Mouse (Mus musculus): ENCODE results near the gene Traf3ip1. TPM values are rescaled to one million over a fixed set of nuclear protein-coding genes. Genes with fewer than 3 reads are reported as not detected.

Traf3ip1 gene
- total and polyA plus RNA-seq, 3 experiments = 5.0 to 7.5 (median 5.9) TPM

- H3K4me3 ChIP-seq (replicated peaks in 1 of 3; ENCODE audit: low read depth in 2 of 3, low read length in 2 of 3, poor library complexity in 1 of 3) = no peak overlapping the region
- H3K27me3 ChIP-seq (replicated peaks) = no peaks in the 10 kb centered on the region
Measured at GRCm38 (mm10) chr1:91514916-91515315, 20.5 kb downstream of the Traf3ip1 start.

GRCm38 (mm10) chr1:91515642-91516041 is 21.2 kb downstream of the Traf3ip1 start:
- H3K4me2 ChIP-seq (ENCODE audit: insufficient read depth, low read depth, poor library complexity, severe bottlenecking) = no peak overlapping the region
- H3K36me3 ChIP-seq (replicated peaks in 1 of 2; ENCODE audit: control insufficient read depth in 1 of 2, insufficient read depth in 1 of 2, low read length in 1 of 2) = peaks cover 5 to 68% of the 10 kb centered on the region in 2 experiments
- no peak overlapping the region for H3K4me3 ChIP-seq (replicated peaks in 1 of 3; ENCODE audit: low read depth in 2 of 3, low read length in 2 of 3, poor library complexity in 1 of 3)
- H3K9me3 ChIP-seq (replicated peaks; ENCODE audit: low read length) = no peaks in the 10 kb centered on the region
- no peak for DNase-seq (ENCODE audit: extremely low read depth)
- H3K4me1 ChIP-seq (ENCODE audit: control insufficient read depth in 1 of 2, insufficient read depth in 2 of 2) = no peaks in the 10 kb centered on the region; a peak in 1 of 4 replicates
- in situ Hi-C loops (cut with MboI; ENCODE audit: low pct_ligation_motif_present, low pct_unique_long_range_greater_than_20kb, low sequenced_read_pairs) = no loop called here
- no peak overlapping the region for H3K9ac ChIP-seq (ENCODE audit: insufficient read depth, low read depth)
- H3K79me2 ChIP-seq (replicated peaks; ENCODE audit: control insufficient read depth, extremely low read depth, insufficient read depth, poor library complexity, severe bottlenecking) = no peaks in the 10 kb centered on the region
- H3K27ac ChIP-seq (ENCODE audit: insufficient read depth, low read depth) = no peak overlapping the region
- TF ChIP-seq RAD21 (IDR thresholded peaks at IDR 0.05; ENCODE audit: low read depth, low read length) (no peak), SIN3A (IDR thresholded peaks at IDR 0.05; ENCODE audit: low read length) (no peak), BHLHE40 (IDR thresholded peaks at IDR 0.05; ENCODE audit: low read depth, low read length) (no peak), E2F4 (IDR thresholded peaks at IDR 0.05; ENCODE audit: insufficient replicate concordance, low read depth, low read length) (no peak), CHD1 (IDR thresholded peaks at IDR 0.05; ENCODE audit: low read depth, low read length) (no peak), TCF12 (IDR thresholded peaks at IDR 0.05; ENCODE audit: low read depth, low read length) (no peak), NRF1 (IDR thresholded peaks at IDR 0.05; ENCODE audit: low read depth, low read length) (no peak), POLR2AphosphoS2 (IDR thresholded peaks at IDR 0.05; ENCODE audit: low read depth, low read length) (no peak), IRF4 (IDR thresholded peaks at IDR 0.05; ENCODE audit: low read depth, low read length) (no peak), USF1 (IDR thresholded peaks at IDR 0.05; ENCODE audit: low read depth, low read length) (no peak), CHD2 (IDR thresholded peaks at IDR 0.05; ENCODE audit: low read length) (no peak), RCOR1 (conservative IDR thresholded peaks at IDR 0.05; ENCODE audit: low read depth, low read length) (no peak)
- dilution Hi-C loops (cut with MboI; ENCODE audit: extremely low pct_ligation_motif_present, extremely low pct_unique_long_range_greater_than_20kb, low sequenced_read_pairs) = no loop called here
- H3K27me3 ChIP-seq (replicated peaks) = no peaks in the 10 kb centered on the region

More at GRCm38 (mm10) chr1:91514916-91515315, 20.5 kb downstream of the Traf3ip1 start:
- TF ChIP-seq JUN (IDR thresholded peaks at IDR 0.05; ENCODE audit: insufficient read depth, low read depth, low read length) = no peak
- TF ChIP-seq ZKSCAN1 (IDR thresholded peaks at IDR 0.05; ENCODE audit: borderline replicate concordance, low read depth, low read length) = no peak
- no peak for TF ChIP-seq CHD1 (IDR thresholded peaks at IDR 0.05; ENCODE audit: low read depth, low read length)
- TF ChIP-seq POLR2AphosphoS2 (IDR thresholded peaks at IDR 0.05; ENCODE audit: low read depth, low read length) = no peak
- no peak for TF ChIP-seq ELF1 (IDR thresholded peaks at IDR 0.05; ENCODE audit: low read depth, low read length)
- no peak for TF ChIP-seq RAD21 (IDR thresholded peaks at IDR 0.05; ENCODE audit: low read depth, low read length)
- H3K4me1 ChIP-seq (ENCODE audit: control insufficient read depth in 1 of 2, insufficient read depth in 2 of 2) = no peaks in the 10 kb centered on the region; a peak in 1 of 4 replicates
- H3K36me3 ChIP-seq (replicated peaks in 1 of 2; ENCODE audit: control insufficient read depth in 1 of 2, insufficient read depth in 1 of 2, low read length in 1 of 2) = peaks cover 5 to 68% of the 10 kb centered on the region in 2 experiments
- H3K27ac ChIP-seq (ENCODE audit: insufficient read depth, low read depth) = no peak overlapping the region
- in situ Hi-C loops (cut with MboI; ENCODE audit: low pct_ligation_motif_present, low pct_unique_long_range_greater_than_20kb, low sequenced_read_pairs) = no loop called here
- no peaks in the 10 kb centered on the region for H3K9me3 ChIP-seq (replicated peaks; ENCODE audit: low read length)
- dilution Hi-C loops (cut with MboI; ENCODE audit: extremely low pct_ligation_motif_present, extremely low pct_unique_long_range_greater_than_20kb, low sequenced_read_pairs) = no loop called here
- no peaks in the 10 kb centered on the region for H3K79me2 ChIP-seq (replicated peaks; ENCODE audit: control insufficient read depth, extremely low read depth, insufficient read depth, poor library complexity, severe bottlenecking)
- no peak overlapping the region for H3K9ac ChIP-seq (ENCODE audit: insufficient read depth, low read depth)
- no peak for DNase-seq (ENCODE audit: extremely low read depth)
- no peak overlapping the region for H3K4me2 ChIP-seq (ENCODE audit: insufficient read depth, low read depth, poor library complexity, severe bottlenecking)

Measured in CH12.LX (cell line).